Mouse (Mus musculus) cerebellum, postnatal 36 days (tissue): ENCODE measurements around the gene Sdr42e1.

Source experiments
- DNase-seq, 2 experiments: peaks; one replicate each; pipeline ENCODE4 v3.0.0; 2021 to 2022; ENCODE audit warnings: mixed read lengths in 2 of 2

The Sdr42e1 gene

GRCm38 (mm10) chr8:117658990-117659389 lies 14.5 kb downstream of the Sdr42e1 start:
- no peak for DNase-seq

- no peak for DNase-seq
These were observed 21.2 kb downstream of the Sdr42e1 start for GRCm38 (mm10) chr8:117652318-117652717.

GRCm38 (mm10) chr8:117646440-117646839 lies 27.0 kb downstream of the Sdr42e1 start:
- no peak for DNase-seq

GRCm38 (mm10) chr8:117646020-117646419 lies 27.5 kb downstream of the Sdr42e1 start:
- peak; percentile 7 to 27 for DNase-seq

- DNase-seq, result no peak
These were observed 28.0 kb downstream of the Sdr42e1 start for GRCm38 (mm10) chr8:117645486-117645885.

GRCm38 (mm10) chr8:117639631-117640030 lies 33.9 kb downstream of the Sdr42e1 start:
- no peak for DNase-seq

GRCm38 (mm10) chr8:117637462-117637861 lies 36.0 kb downstream of the Sdr42e1 start:
- DNase-seq, result no peak

GRCm38 (mm10) chr8:117634406-117634805 lies 39.1 kb downstream of the Sdr42e1 start:
- DNase-seq, result no peak

- no peak for DNase-seq
These were observed 41.0 kb downstream of the Sdr42e1 start for GRCm38 (mm10) chr8:117632532-117632931.

- DNase-seq, result no peak
These were observed 46.4 kb downstream of the Sdr42e1 start for GRCm38 (mm10) chr8:117627096-117627495.

GRCm38 (mm10) chr8:117626040-117626838 lies 47.2 kb downstream of the Sdr42e1 start:
- DNase-seq, result peak; percentile 55 to 65

GRCm38 (mm10) chr8:117612861-117613260 lies 60.6 kb downstream of the Sdr42e1 start:
- DNase-seq, result no peak
